Mouse (Mus musculus) B cell, adult 62 days (primary cell): ENCODE measurements around the gene Cdipt. TPM values are rescaled to one million over a fixed set of nuclear protein-coding genes. Genes with fewer than 3 reads are reported as not detected.

ENCODE experiments used
- total RNA-seq: library from RNA; stranded (reverse); gene quantifications from 4 replicates; pipeline ENCODE4 v1.2.4, GENCODE M21; 2023

Gene Cdipt
- total RNA-seq, result 62.8 to 64.5 TPM (median 64.2 TPM) in 4 replicates

GRCm38 (mm10) chr7:126975893-126975949 lies at the start of gene Cdipt:
TSS of gene Cdipt (plus strand) at chr7:126975914.

GRCm38 (mm10) chr7:126928384-126929037 lies 47.2 kb upstream of the Cdipt start, which contains the start of gene Kctd13:
TSS of gene Kctd13 (plus strand) at chr7:126928879.

GRCm38 (mm10) chr7:126949403-126949792 lies 26.3 kb upstream of the Cdipt start, which contains the start of gene Asphd1:
TSS of gene Asphd1 (minus strand) at chr7:126949582.

GRCm38 (mm10) chr7:126949793-126950646 lies 25.7 kb upstream of the Cdipt start, which contains the start of gene Sez6l2:
TSS of gene Sez6l2 (plus strand) at chr7:126950563.

GRCm38 (mm10) chr7:126975950-126976866 lies 494 bp downstream of the Cdipt start, which contains the start of gene Cdiptos:
TSS of gene Cdiptos (minus strand) at chr7:126976098.

GRCm38 (mm10) chr7:127014320-127014719 lies 38.6 kb downstream of the Cdipt start, which contains the start of gene Mvp:
TSS of gene Mvp (minus strand) at chr7:127014621.

GRCm38 (mm10) chr7:127016481-127016485 lies 40.6 kb downstream of the Cdipt start, which contains the start of gene Pagr1b:
TSS of gene Pagr1b (minus strand) at chr7:127016484.

GRCm38 (mm10) chr7:127016971-127017949 lies 41.5 kb downstream of the Cdipt start, which contains the start of gene Pagr1a:
TSS of gene Pagr1a (minus strand) at chr7:127017352.

GRCm38 (mm10) chr7:127020901-127021562 lies 45.3 kb downstream of the Cdipt start, which contains the start of the genes Gm42742 and Prrt2:
TSS of gene Gm42742 (minus strand) at chr7:127021097.
TSS of gene Prrt2 (minus strand) at chr7:127021211.

GRCm38 (mm10) chr7:127026984-127027726 lies 51.4 kb downstream of the Cdipt start, which contains the start of gene Maz:
TSS of gene Maz (minus strand) at chr7:127027037.

Other genes with a start within 250 kb of the Cdipt start
- gene Mapk3, start 216.3 kb upstream of the Cdipt start, total RNA-seq, result 42.9 to 46.2 TPM (median 43.3 TPM) in 4 replicates
- 2.3 to 5.6 TPM (median 3.7 TPM) in 4 replicates for gene Gdpd3, start 209.6 kb upstream of the Cdipt start, total RNA-seq
- gene Ypel3, start 199.0 kb upstream of the Cdipt start, total RNA-seq, result 220 to 232 TPM (median 230 TPM) in 4 replicates
- 7.8 to 8.8 TPM (median 8.4 TPM) in 4 replicates for gene Tbx6, start 194.4 kb upstream of the Cdipt start, total RNA-seq
- 252 to 268 TPM (median 266 TPM) in 4 replicates for gene Ppp4c, start 183.4 kb upstream of the Cdipt start, total RNA-seq
- gene Fam57b, start 178.2 kb upstream of the Cdipt start, total RNA-seq, result 0.33 TPM in 1 of 4 replicates, not detected in the others
- not detected in 4 replicates for gene 4930451I11Rik, start 144.3 kb upstream of the Cdipt start, total RNA-seq
- not detected in 4 replicates for gene Doc2a, start 128.5 kb upstream of the Cdipt start, total RNA-seq
- 20.9 to 32.3 TPM (median 26.0 TPM) in 4 replicates for gene Hirip3, start 113.9 kb upstream of the Cdipt start, total RNA-seq
- 78.5 to 88.5 TPM (median 82.9 TPM) in 4 replicates for gene Ino80e, start 113.5 kb upstream of the Cdipt start, total RNA-seq
- 79.8 to 90.3 TPM (median 84.2 TPM) in 4 replicates for gene Taok2, start 91.2 kb upstream of the Cdipt start, total RNA-seq
- gene Tmem219, start 53.0 kb upstream of the Cdipt start, total RNA-seq, result 37.9 to 43.4 TPM (median 42.2 TPM) in 4 replicates
- gene Kctd13, start 47.0 kb upstream of the Cdipt start, total RNA-seq, result 39.8 to 42.9 TPM (median 41.8 TPM) in 4 replicates
- gene Asphd1, start 26.3 kb upstream of the Cdipt start, total RNA-seq, result not detected in 4 replicates
- gene Sez6l2, start 25.4 kb upstream of the Cdipt start, total RNA-seq, result 4.0 to 6.6 TPM (median 5.4 TPM) in 4 replicates
- gene Cdiptos, start 184 bp downstream of the Cdipt start, total RNA-seq, result 0.39 to 2.0 TPM (median 0.92 TPM) in 4 replicates
- 40.5 to 49.3 TPM (median 44.5 TPM) in 4 replicates for gene Mvp, start 38.7 kb downstream of the Cdipt start, total RNA-seq
- gene Pagr1b, start 40.6 kb downstream of the Cdipt start, total RNA-seq, result 3.2 to 10.6 TPM (median 8.7 TPM) in 3 of 4 replicates, not detected in the other
- 10.5 to 44.7 TPM (median 14.2 TPM) in 4 replicates for gene Pagr1a, start 41.4 kb downstream of the Cdipt start, total RNA-seq
- gene Gm42742, start 45.2 kb downstream of the Cdipt start, total RNA-seq, result 7.4 to 42.0 TPM (median 30.9 TPM) in 4 replicates
- 1.4 to 2.1 TPM (median 1.8 TPM) in 3 of 4 replicates, not detected in the other for gene Prrt2, start 45.3 kb downstream of the Cdipt start, total RNA-seq
- gene Maz, start 51.1 kb downstream of the Cdipt start, total RNA-seq, result 210 to 225 TPM (median 222 TPM) in 4 replicates
- 1.3 to 3.1 TPM (median 2.1 TPM) in 4 replicates for gene Kif22, start 66.6 kb downstream of the Cdipt start, total RNA-seq
- 0.98 to 4.6 TPM (median 1.9 TPM) in 3 of 4 replicates, not detected in the other for gene Zg16, start 111.4 kb downstream of the Cdipt start, total RNA-seq
- gene AI467606, start 115.4 kb downstream of the Cdipt start, total RNA-seq, result 51.6 to 60.7 TPM (median 59.8 TPM) in 4 replicates
- 0.37 TPM in 1 of 4 replicates, not detected in the others for gene Qprt, start 146.3 kb downstream of the Cdipt start, total RNA-seq
- gene Spn, start 161.9 kb downstream of the Cdipt start, total RNA-seq, result 5.3 to 6.6 TPM (median 5.9 TPM) in 4 replicates
- gene Cd2bp2, start 220.1 kb downstream of the Cdipt start, total RNA-seq, result 69.5 to 80.2 TPM (median 75.6 TPM) in 4 replicates
- gene Tbc1d10b, start 232.6 kb downstream of the Cdipt start, total RNA-seq, result 49.9 to 72.7 TPM (median 65.7 TPM) in 4 replicates
- 4.1 to 8.2 TPM (median 5.3 TPM) in 4 replicates for gene Mylpf, start 233.0 kb downstream of the Cdipt start, total RNA-seq